Mouse (Mus musculus): Measurements from ENCODE around the gene Gm49366. TPM values are rescaled to one million over a fixed set of nuclear protein-coding genes. Genes with fewer than 3 reads are reported as not detected.

Gm49366 gene
- polyA plus RNA-seq (2012; ENCODE audit: low replicate concordance), result not detected in 2 replicates

GRCm38 (mm10) chr12:84038691-84039111 lies at the start of gene Gm49366:
Gm49366 (plus strand) TSS chr12:84038935.

GRCm38 (mm10) chr12:84009171-84009965 lies 29.4 kb upstream of the Gm49366 start, which contains the start of gene Acot1:
Acot1 (plus strand) TSS chr12:84009490.

GRCm38 (mm10) chr12:84038241-84038640 lies 494 bp upstream of the Gm49366 start, which contains the start of gene Acot4:
Acot4 (plus strand) TSS chr12:84038379.

GRCm38 (mm10) chr12:84051937-84052474 lies 13.3 kb downstream of the Gm49366 start, which contains the start of gene Acot3:
Acot3 (plus strand) TSS chr12:84052144.

GRCm38 (mm10) chr12:84068986-84069385 lies 30.3 kb downstream of the Gm49366 start, which contains the start of gene Acot5:
Acot5 (plus strand) TSS chr12:84069325.

GRCm38 (mm10) chr12:84100604-84101492 lies 62.1 kb downstream of the Gm49366 start, which contains the start of gene Acot6:
Acot6 (plus strand) TSS chr12:84100654.

Other genes with a start within 250 kb of the Gm49366 start
- 18.7 and 32.0 TPM in 2 replicates for gene Numb, start 117.0 kb upstream of the Gm49366 start, polyA plus RNA-seq (2012; ENCODE audit: low replicate concordance)
- 79.6 and 80.0 TPM in 2 replicates for gene Riox1, start 88.3 kb upstream of the Gm49366 start, polyA plus RNA-seq (2012; ENCODE audit: low replicate concordance)
- gene Heatr4, start 54.1 kb upstream of the Gm49366 start, polyA plus RNA-seq (2012; ENCODE audit: low replicate concordance), result not detected in 2 replicates
- gene Acot2, start 51.1 kb upstream of the Gm49366 start, polyA plus RNA-seq (2012; ENCODE audit: low replicate concordance), result 8.2 and 14.4 TPM in 2 replicates
- 1.5 and 2.1 TPM in 2 replicates for gene Acot1, start 29.4 kb upstream of the Gm49366 start, polyA plus RNA-seq (2012; ENCODE audit: low replicate concordance)
- gene Acot4, start 556 bp upstream of the Gm49366 start, polyA plus RNA-seq (2012; ENCODE audit: low replicate concordance), result 0.28 and 0.70 TPM in 2 replicates
- not detected in 2 replicates for gene Acot3, start 13.2 kb downstream of the Gm49366 start, polyA plus RNA-seq (2012; ENCODE audit: low replicate concordance)
- gene Acot5, start 30.4 kb downstream of the Gm49366 start, polyA plus RNA-seq (2012; ENCODE audit: low replicate concordance), result not detected in 2 replicates
- 1.6 and 2.9 TPM in 2 replicates for gene Acot6, start 61.7 kb downstream of the Gm49366 start, polyA plus RNA-seq (2012; ENCODE audit: low replicate concordance)
- 0.16 TPM in 1 of 2 replicates, not detected in the other for gene Dnal1, start 75.4 kb downstream of the Gm49366 start, polyA plus RNA-seq (2012; ENCODE audit: low replicate concordance)
- 0.57 and 0.73 TPM in 2 replicates for gene Pnma1, start 109.6 kb downstream of the Gm49366 start, polyA plus RNA-seq (2012; ENCODE audit: low replicate concordance)
- 52.1 and 104 TPM in 2 replicates for gene Elmsan1, start 179.9 kb downstream of the Gm49366 start, polyA plus RNA-seq (2012; ENCODE audit: low replicate concordance)
- 1.2 and 1.5 TPM in 2 replicates for gene Ptgr2, start 246.3 kb downstream of the Gm49366 start, polyA plus RNA-seq (2012; ENCODE audit: low replicate concordance)